Mouse (Mus musculus) midbrain, postnatal 0 days (tissue): ENCODE data around the gene Galnt14. TPM values are rescaled to one million over a fixed set of nuclear protein-coding genes. Genes with fewer than 3 reads are reported as not detected.

Experiments used
- ATAC-seq: fragments of 200-750 bp; cut with Nextera tagmentation; 2 replicates; pipeline ENCODE4 v1.8.0; 2017; ENCODE audit warnings: moderate number of reproducible peaks, mild to moderate bottlenecking, moderate TSS enrichment, moderate library complexity; ENCODE audit not compliant: low FRiP score
- DNase-seq: peaks from one replicate; pipeline ENCODE4 v3.0.0-alpha.2; 2015; ENCODE audit warnings: low spot score
- H3K27ac ChIP-seq: fragments of 300-500 bp; sonication (generic); 2 replicates; pipeline ENCODE4 v1.5.1; 2014; ENCODE audit warnings: low read depth, mild to moderate bottlenecking, low read length, mixed read lengths
- H3K27me3 ChIP-seq: fragments of 300-500 bp; sonication (generic); 2 replicates; pipeline ENCODE4 v1.6.1; 2014; ENCODE audit warnings: low read length, control low read depth, mixed read lengths; ENCODE audit not compliant: insufficient read depth
- H3K36me3 ChIP-seq: fragments of 300-500 bp; sonication (generic); 2 replicates; pipeline ENCODE4 v1.6.1; 2014; ENCODE audit warnings: low read length, control low read depth, mixed read lengths; ENCODE audit not compliant: insufficient read depth
- H3K4me1 ChIP-seq: fragments of 300-500 bp; sonication (generic); 2 replicates; pipeline ENCODE4 v1.6.1; 2014; ENCODE audit warnings: mild to moderate bottlenecking, control low read depth, antibody characterized with exemption, low read length, mixed read lengths; ENCODE audit not compliant: insufficient read depth
- H3K4me2 ChIP-seq: fragments of 300-500 bp; sonication (generic); 2 replicates; pipeline ENCODE4 v1.6.1; 2014; ENCODE audit warnings: low read depth, mild to moderate bottlenecking, low read length, mixed read lengths; ENCODE audit not compliant: poor library complexity, severe bottlenecking
- H3K4me3 ChIP-seq: fragments of 300-500 bp; sonication (generic); 2 replicates; pipeline ENCODE4 v1.5.1; 2014; ENCODE audit warnings: low read depth, mild to moderate bottlenecking, low read length, moderate library complexity
- H3K9ac ChIP-seq: fragments of 300-500 bp; sonication (generic); replicated peaks from 2 replicates; pipeline ENCODE4 v1.6.1; 2014; ENCODE audit warnings: mild to moderate bottlenecking, low read length, moderate library complexity, mixed read lengths; ENCODE audit not compliant: poor library complexity, severe bottlenecking
- H3K9me3 ChIP-seq: fragments of 300-500 bp; sonication (generic); 2 replicates; pipeline ENCODE4 v1.6.1; 2016; ENCODE audit warnings: low read length, control low read depth
- CTCF ChIP-seq: IDR thresholded peaks from 2 replicates; pipeline ENCODE4 v1.5.1; 2016; ENCODE audit warnings: antibody characterized with exemption, mild to moderate bottlenecking
- WGBS: fragments of 180-500 bp; shearing (Covaris S2); extraction: QIAGEN DNeasy Blood & Tissue Kit; methylation state at CpG from one replicate; pipeline ENCODE4 v1.1.7; 2014; 5-methylcytosine and 5-hydroxymethylcytosine counted together
- polyA plus RNA-seq: library from polyadenylated mRNA; unstranded; fragments of >200 nt; fragmentation: Nextera tagmentation; extraction: Ambion mirVana; gene quantifications from 2 replicates; pipeline ENCODE4 v1.2.1, GENCODE M21; 2015
- total RNA-seq: library from RNA; depleted of rRNA; stranded (reverse); fragments of >200 nt; gene quantifications from 2 replicates; pipeline ENCODE4 v1.2.3, GENCODE M21; 2014

Galnt14 gene
- total and polyA plus RNA-seq, 2 experiments from 2014 or later: 18.9 to 22.0 TPM

DNA sequence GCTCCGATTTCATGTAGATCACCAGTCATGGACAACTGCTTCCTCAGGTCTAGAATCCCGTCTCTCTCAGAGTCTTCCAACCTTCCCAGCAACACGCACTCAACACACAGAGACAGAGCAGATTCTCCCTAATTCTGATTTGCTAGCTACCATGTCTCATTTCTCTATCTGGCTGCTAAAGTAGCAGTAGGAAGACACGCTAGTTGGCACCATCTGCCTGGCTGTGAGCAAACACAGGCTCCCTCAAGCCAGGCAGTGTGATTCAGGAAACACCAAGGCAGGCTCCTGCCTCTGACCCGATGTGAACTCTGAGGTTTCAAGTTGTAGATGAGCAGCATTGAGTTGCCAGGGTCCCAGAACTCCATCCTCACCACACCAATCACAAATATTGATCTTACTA lies 25.5 kb downstream of the Galnt14 start:
- H3K36me3 ChIP-seq: no peaks in the 10 kb centered on the region
- H3K4me1 ChIP-seq: 0 out of 2 replicates have a peak, but pooled peaks cover 3% of the 10 kb centered on the region
- H3K9me3 ChIP-seq: no peaks in the 10 kb centered on the region
- H3K4me3 ChIP-seq: no peak overlapping the region
- no peak overlapping the region for H3K27ac ChIP-seq
- H3K9ac ChIP-seq: no peak overlapping the region
- DNase-seq (no peak), ATAC-seq (no peak)
- WGBS: 81% methylated on average over 5 of the region's 5 CpGs
- H3K4me2 ChIP-seq: no peak overlapping the region
- TF ChIP-seq CTCF: no peak
- no peaks in the 10 kb centered on the region for H3K27me3 ChIP-seq

DNA sequence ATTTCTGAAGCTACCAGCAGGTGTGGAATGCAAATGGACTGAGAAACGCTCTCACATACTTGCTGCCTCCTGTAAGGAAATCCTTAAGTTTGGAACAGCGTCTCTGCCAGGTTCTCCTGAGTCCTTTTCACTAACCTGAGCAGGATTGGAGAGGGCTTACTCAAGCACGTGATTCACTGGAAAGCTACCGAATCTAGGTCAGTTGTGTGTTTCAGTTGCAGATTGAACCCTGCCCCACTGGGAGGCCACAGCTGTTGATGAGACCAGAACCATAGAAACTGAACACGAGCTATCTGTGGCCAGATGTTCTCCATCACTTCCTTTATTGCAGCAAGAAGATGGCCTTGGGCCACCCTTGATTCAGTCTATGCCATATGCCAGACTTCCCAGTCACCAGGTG lies 38.3 kb downstream of the Galnt14 start:
- 75% methylated on average over 5 of the region's 5 CpGs for WGBS

DNA sequence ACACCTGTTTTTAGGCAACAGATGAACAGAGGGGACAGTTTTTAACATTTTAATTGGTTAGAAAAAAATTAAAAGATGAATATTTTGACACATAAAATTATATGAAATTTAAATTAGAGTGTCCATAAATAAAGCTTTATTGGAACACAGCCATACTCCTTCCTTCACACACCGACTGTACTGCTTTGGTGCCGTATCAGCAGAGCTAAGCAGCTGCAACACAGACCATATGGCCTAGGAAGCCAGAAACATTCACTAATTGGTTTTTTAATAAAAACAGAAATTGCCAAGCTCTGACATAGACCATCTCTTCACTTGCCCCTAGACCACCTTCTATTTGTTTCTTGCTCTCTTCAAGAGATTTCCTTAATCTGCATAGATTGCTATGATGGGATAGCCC lies 40.2 kb downstream of the Galnt14 start:
- 90% methylated on average over 2 of the region's 2 CpGs for WGBS

More for the DNA sequence above, 38.3 kb downstream of the Galnt14 start:
- Histone ChIP-seq H3K27ac (no peak overlapping the region), H3K4me1 (0 out of 2 replicates have a peak, but pooled peaks cover 3% of the 10 kb centered on the region), H3K9me3 (no peaks in the 10 kb centered on the region), H3K4me3 (no peak overlapping the region), H3K36me3 (no peaks in the 10 kb centered on the region), H3K27me3 (no peaks in the 10 kb centered on the region), H3K9ac (no peak overlapping the region), H3K4me2 (no peak overlapping the region)
- ATAC-seq: no peak
- no peak for TF ChIP-seq CTCF
- DNase-seq: peak; percentile 14

DNA sequence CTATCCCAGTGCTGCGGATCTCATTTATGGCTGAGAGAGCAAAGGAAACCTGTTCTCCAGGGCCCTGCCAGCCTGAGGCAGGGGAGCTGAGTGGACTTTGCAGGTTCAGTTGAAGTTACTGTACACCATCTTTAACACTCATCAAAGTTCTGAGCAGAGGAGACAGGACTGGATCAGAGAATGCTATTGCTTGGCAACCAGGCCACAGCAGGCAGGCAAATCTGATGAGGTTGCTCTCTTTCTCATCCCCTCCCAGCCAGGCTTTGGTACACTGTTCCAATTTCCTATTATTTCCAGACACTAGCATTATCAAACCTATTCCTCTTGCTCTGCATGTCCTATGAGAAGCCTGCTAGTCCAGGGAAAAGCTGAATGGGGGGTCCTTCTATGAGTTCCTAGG lies 41.3 kb downstream of the Galnt14 start:
- 76% methylated on average over 1 of the region's 1 CpGs for WGBS
- Histone ChIP-seq H3K4me3 (no peak overlapping the region), H3K27me3 (no peaks in the 10 kb centered on the region), H3K27ac (no peak overlapping the region), H3K9ac (no peak overlapping the region), H3K9me3 (no peaks in the 10 kb centered on the region), H3K4me1 (0 out of 2 replicates have a peak, but pooled peaks cover 3% of the 10 kb centered on the region), H3K36me3 (no peaks in the 10 kb centered on the region), H3K4me2 (no peak overlapping the region)
- no peak for DNase-seq
- ATAC-seq: no peak
- no peak for TF ChIP-seq CTCF

More for the DNA sequence above, 40.2 kb downstream of the Galnt14 start:
- no peak overlapping the region for H3K4me3 ChIP-seq
- no peaks in the 10 kb centered on the region for H3K27me3 ChIP-seq
- TF ChIP-seq CTCF: no peak
- H3K4me2 ChIP-seq: no peak overlapping the region
- no peak overlapping the region for H3K27ac ChIP-seq
- ATAC-seq: no peak
- no peak overlapping the region for H3K9ac ChIP-seq
- 0 out of 2 replicates have a peak, but pooled peaks cover 3% of the 10 kb centered on the region for H3K4me1 ChIP-seq
- no peaks in the 10 kb centered on the region for H3K9me3 ChIP-seq
- no peaks in the 10 kb centered on the region for H3K36me3 ChIP-seq
- DNase-seq: no peak

DNA sequence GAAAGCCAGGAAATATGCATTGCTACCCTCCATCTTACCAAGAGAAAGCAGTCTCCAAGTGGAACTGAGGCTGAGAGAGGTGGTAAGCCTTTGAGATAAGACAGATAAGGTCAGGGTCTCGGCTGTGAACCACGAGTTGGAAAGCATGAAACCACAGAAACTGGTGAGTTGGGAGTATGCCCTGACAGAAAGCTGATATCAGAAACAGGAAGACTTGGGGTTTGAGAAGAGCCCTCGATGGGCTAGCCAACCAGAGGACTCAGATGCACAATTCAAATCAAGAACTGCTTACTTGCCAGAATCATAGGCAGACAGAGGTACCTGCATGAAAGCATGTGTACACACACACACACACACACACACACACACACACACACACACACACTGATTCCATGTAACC lies 47.0 kb downstream of the Galnt14 start:
- Histone ChIP-seq H3K9me3 (no peaks in the 10 kb centered on the region), H3K9ac (no peak overlapping the region), H3K4me3 (no peak overlapping the region), H3K4me2 (no peak overlapping the region), H3K4me1 (no peaks in the 10 kb centered on the region), H3K36me3 (no peaks in the 10 kb centered on the region), H3K27me3 (no peaks in the 10 kb centered on the region), H3K27ac (no peak overlapping the region)
- no peak for DNase-seq
- 73% methylated on average over 3 of the region's 3 CpGs for WGBS
- no peak for TF ChIP-seq CTCF
- ATAC-seq: no peak

DNA sequence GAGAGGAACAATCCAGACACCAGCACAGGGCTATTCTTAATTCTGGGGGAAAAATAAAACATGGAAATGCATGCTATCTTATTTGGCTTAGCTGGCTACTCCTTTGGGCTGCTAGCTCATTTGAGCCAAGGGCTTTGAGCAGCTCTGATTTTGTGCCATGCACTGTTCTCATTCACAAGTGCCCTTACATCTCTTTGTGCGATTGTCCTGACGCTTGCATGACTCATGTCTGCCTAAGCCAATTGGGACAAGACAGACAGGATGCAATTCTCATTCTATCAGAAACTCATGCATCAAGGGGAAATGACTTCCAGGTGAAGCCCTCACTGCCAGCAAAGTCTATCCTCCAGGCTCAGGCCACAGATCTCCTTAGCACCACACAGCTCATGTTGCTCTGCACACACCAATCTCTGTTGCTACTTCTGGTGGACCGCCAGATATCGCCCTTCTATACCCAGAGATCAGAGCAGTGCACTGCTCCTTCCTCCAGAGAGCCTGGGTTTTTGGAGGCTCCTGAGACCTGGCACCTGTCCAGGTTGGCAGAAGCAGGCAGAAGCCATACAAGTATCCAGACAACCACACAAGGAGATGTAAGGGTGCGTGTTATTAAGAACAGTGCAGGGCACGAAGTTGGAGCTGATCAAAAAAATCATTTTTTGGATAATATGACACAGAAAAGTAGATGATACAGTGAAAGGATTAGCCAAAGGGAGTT lies 51.4 kb downstream of the Galnt14 start:
- Histone ChIP-seq H3K27ac (no peak overlapping the region), H3K9me3 (no peaks in the 10 kb centered on the region), H3K4me3 (no peak overlapping the region), H3K4me2 (no peak overlapping the region), H3K27me3 (no peaks in the 10 kb centered on the region), H3K36me3 (no peaks in the 10 kb centered on the region), H3K9ac (no peak overlapping the region), H3K4me1 (no peaks in the 10 kb centered on the region)
- no peak for TF ChIP-seq CTCF
- DNase-seq: no peak
- no peak for ATAC-seq
- 73% methylated on average over 6 of the region's 6 CpGs for WGBS
